Mouse (Mus musculus) G1E-ER4 (cell line): ENCODE measurements around the gene Pck2. TPM values are rescaled to one million over a fixed set of nuclear protein-coding genes. Genes with fewer than 3 reads are reported as not detected.

ENCODE experiments used
- GATA1 ChIP-seq: IDR thresholded peaks from one replicate; pipeline ENCODE4 v1.8.0; 2012; ENCODE audit warnings: low read length, inconsistent platforms
- polyA plus RNA-seq: library from polyadenylated mRNA; stranded (reverse); fragments of >175 nt; gene quantifications from 2 replicates; pipeline ENCODE4 v1.2.3, GENCODE M21; 2012

The Pck2 gene
- polyA plus RNA-seq, 1 experiment: 48.8 TPM

GRCm38 (mm10) chr14:55579511-55580496 lies 39.7 kb downstream of the Pck2 start:
- no peak for TF ChIP-seq GATA1

- TF ChIP-seq GATA1: no peak
Observed at GRCm38 (mm10) chr14:55580731-55581130, 40.7 kb downstream of the Pck2 start.

GRCm38 (mm10) chr14:55581981-55582681 lies 42.1 kb downstream of the Pck2 start:
- TF ChIP-seq GATA1: no peak

DNA sequence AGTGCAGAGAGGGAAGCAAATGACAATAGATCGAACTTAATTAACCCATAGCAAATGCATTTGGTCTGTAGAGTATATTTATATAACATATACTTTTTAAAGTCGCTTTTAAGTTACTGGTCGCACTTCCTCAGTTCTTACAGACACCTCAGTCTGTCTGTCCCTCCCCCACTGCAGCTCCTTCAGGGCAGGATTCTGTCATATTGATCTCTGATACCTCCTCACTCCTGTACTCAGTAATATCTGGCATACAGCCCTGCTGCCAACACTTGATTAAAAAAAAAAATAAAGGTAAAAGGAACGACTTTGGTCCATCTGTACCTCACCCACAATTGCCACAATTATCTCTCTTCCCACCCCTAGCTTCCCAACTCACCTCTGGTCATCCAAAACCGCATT lies 44.2 kb downstream of the Pck2 start:
- no peak for TF ChIP-seq GATA1

DNA sequence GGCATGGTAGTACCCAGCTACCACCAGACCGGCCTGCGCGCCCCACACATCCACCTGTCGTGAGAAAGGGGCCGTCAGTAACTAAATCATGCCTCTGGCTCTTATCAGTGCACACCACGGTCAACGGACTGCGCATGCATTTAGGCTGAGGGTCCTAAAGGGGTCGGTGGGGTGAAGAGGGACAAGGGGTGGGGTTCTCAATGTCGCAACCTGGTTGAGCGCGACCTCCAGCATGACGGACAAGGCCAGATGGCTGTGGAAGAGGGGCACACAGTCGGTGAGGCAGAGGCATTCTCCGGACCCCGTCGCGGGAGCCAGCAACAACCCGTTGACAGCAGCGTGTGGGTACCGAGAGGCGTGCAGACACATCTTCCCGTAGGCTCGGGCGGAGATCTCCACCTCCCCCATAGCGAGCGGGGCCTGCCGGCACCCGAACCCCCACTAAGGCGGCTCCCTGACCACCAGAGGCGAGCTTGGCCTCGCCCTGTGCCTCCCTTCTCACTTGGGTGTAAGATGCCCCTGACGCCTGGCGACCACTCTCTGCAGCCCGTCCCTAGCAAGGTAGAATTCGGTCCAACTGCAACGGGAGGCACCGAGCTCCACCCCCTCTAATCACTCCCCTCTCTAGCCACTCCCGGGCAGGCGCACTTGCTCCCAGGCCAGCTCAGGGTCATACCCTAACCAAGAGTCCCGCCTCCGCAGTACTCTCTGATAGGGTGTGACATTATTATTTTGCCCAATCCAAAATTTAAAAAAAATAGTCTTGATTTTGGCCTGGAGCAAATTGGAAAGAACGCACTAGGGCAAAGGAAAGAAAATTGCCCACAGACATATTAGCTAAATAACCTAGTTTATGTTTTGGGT lies 44.9 kb downstream of the Pck2 start, which contains the start of gene Emc9:
Gene Emc9, minus strand, starts transcription at position 601 of the 864 bp plus-strand sequence.
- TF ChIP-seq GATA1: no peak

DNA sequence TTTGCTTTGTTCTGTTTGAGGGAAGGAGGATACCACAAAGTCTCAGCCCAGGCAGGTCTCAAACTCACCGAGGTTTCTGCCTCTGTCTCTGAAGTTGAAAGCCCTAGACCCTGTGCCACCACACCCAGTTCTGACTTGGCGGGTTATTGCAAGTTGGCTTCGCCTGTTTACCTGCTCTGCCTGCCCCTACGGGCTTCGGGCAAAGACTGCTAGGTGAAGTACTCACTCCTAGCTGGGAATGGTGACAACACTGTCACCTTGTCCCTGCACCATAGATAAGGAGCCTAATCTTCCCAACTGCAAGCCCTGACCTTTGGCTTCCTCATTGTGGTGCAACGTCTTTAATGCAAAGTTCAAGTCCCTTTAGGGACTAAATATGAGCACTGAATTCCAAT lies 45.5 kb downstream of the Pck2 start:
- no peak for TF ChIP-seq GATA1

- peak; percentile 86 for TF ChIP-seq GATA1
Observed at GRCm38 (mm10) chr14:55586149-55586548, 46.1 kb downstream of the Pck2 start.

DNA sequence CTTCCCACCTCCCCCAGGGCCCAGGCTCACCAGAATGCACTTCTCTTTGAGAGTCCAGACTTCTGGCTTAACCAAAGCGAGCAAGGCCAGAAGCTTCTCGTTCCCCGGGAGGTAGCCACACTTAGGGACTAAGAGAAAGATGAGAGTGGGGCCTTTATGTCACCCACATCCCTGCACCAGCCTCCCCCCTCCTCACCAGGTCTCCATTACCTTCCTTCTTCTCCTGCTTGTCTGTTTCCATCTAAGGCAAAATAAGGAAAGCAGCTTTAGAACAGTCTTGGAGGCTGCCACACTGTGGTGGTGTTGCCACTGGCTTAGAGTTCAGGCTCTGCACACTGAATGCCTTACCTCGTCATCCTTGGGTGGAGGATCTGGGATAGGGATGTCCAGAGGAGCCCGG lies 49.2 kb downstream of the Pck2 start:
- no peak for TF ChIP-seq GATA1

DNA sequence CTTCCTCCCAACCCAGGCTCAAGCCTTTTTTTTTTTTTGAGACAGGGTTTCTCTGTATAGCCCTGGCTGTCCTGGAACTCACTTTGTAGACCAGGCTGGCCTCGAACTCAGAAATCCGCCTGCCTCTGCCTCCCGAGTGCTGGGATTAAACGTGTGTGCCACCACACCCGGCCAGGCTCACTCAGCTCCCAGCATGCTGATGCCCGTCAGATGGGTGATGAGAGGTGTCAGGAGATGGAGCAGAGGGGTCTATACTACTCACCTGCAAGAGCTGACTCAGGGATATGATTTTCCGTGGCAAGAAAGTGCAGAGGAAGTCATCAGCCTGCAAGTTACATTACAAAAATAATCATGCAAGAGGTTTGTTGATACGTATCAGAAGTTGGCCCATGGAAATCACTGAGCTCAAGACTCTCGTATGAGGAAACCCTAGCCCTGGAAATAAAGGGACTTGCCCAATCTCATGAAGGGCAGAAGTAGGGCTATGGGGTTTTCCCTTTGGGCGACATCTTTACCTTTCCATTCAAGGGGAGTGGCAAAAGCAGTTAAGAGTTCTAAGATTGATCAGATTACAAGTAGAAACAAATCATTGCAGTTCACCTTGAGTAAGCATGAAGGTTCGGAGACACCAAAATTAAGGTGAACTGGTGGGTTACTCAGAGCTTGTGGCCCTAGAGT lies 49.8 kb downstream of the Pck2 start:
- TF ChIP-seq GATA1: no peak

- no peak for TF ChIP-seq GATA1
Observed at GRCm38 (mm10) chr14:55590748-55591330, 50.8 kb downstream of the Pck2 start, which contains the start of gene Psme2. Gene Psme2 (minus strand): TSS chr14:55591113.

- TF ChIP-seq GATA1: no peak
Observed at GRCm38 (mm10) chr14:55591331-55591891, 51.3 kb downstream of the Pck2 start, which contains the start of gene Rnf31. Gene Rnf31 (plus strand): TSS chr14:55591708.

- no peak for TF ChIP-seq GATA1
Observed at GRCm38 (mm10) chr14:55592226-55592625, 52.2 kb downstream of the Pck2 start.

DNA sequence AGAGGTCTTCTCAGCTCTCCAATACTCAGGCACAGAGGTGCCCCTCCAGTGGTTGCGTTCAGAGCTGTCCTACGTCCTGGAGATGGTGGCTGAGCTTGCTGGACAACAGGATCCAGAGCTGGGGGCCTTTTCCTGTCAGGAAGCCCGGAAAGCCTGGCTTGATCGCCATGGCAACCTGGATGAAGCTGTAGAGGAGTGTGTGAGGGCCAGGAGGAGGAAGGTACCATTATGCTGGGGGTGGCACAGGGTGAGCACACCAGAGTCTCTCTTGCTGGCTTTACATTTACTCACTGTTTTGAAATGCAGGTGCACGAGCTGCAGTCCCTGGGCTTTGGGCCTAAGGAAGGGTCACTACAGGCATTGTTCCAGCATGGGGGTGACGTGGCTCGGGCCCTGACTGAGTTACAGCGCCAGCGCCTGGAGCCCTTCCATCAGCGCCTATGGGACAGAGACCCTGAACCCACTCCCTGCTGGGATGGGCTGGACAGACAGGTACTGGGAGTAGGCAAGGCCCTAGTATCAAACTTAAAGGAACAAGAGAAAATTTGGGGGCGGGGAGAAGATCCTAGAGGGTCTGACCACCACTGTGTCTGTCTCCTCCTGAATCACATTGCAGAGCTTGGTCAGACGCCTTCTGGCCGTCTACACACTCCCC lies 56.1 kb downstream of the Pck2 start:
- no peak for TF ChIP-seq GATA1
